Mouse (Mus musculus): ENCODE data around the gene Abhd17a. TPM values are rescaled to one million over a fixed set of nuclear protein-coding genes. Genes with fewer than 3 reads are reported as not detected.
A peak's percentile ranks its signal among the peaks of the same experiment; 100 is the strongest.

The Abhd17a gene
- polyA plus RNA-seq, 1 experiment from 2014 or later, result 108 TPM

- Histone ChIP-seq H3K4me2 (ENCODE audit: low read length) (no peak overlapping the region), H3K27me3 (ENCODE audit: control insufficient read depth, insufficient read depth, low read depth, low read length) (no peaks in the 10 kb centered on the region), H3K9me3 (replicated peaks; ENCODE audit: control insufficient read depth, low read length, poor library complexity, severe bottlenecking) (no peaks in the 10 kb centered on the region), H3K4me3 (ENCODE audit: low read depth, low read length) (no peak overlapping the region), H3K27ac (ENCODE audit: low read length) (no peak overlapping the region), H3K4me1 (ENCODE audit: control insufficient read depth, insufficient read depth, low read length) (no peaks in the 10 kb centered on the region), H3K9ac (ENCODE audit: low read depth, low read length) (no peak overlapping the region), H3K36me3 (ENCODE audit: control insufficient read depth, insufficient read depth, low read length) (peaks cover 46% of the 10 kb centered on the region)
- ATAC-seq, result no peak
- 98% methylated on average over 4 of the region's 4 CpGs for WGBS
Measured at GRCm38 (mm10) chr10:80546945-80547344, 43.2 kb downstream of the Abhd17a start.

DNA sequence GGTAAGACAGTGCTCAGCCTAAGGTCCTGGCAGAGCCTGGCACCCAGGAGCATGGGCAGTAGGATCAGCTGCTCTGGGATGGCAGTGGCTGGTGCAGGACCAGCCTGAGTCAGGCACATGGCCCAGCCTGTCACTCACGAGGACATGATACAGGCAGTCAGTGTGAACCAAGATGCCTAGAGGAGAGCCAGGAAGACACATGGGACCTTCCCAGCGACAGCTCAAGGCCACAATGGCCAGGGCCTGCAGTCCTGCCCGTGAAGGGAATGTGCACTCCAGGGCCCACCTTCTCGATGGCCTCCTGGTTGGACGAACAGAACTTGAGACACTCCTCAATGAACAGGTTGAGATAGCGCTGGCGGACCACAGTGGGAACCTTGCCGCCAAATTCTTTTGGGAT, 44.6 kb downstream of the Abhd17a start:
- no peak overlapping the region for H3K27ac ChIP-seq (ENCODE audit: low read length)
- H3K4me3 ChIP-seq (ENCODE audit: low read depth, low read length), result no peak overlapping the region
- H3K36me3 ChIP-seq (ENCODE audit: control insufficient read depth, insufficient read depth, low read length), result peaks cover 49% of the 10 kb centered on the region
- ATAC-seq, result no peak
- no peaks in the 10 kb centered on the region for H3K9me3 ChIP-seq (replicated peaks; ENCODE audit: control insufficient read depth, low read length, poor library complexity, severe bottlenecking)
- no peak overlapping the region for H3K4me2 ChIP-seq (ENCODE audit: low read length)
- WGBS, result 92% methylated on average over 8 of the region's 8 CpGs
- H3K4me1 ChIP-seq (ENCODE audit: control insufficient read depth, insufficient read depth, low read length), result no peaks in the 10 kb centered on the region
- H3K9ac ChIP-seq (ENCODE audit: low read depth, low read length), result no peak overlapping the region
- no peaks in the 10 kb centered on the region for H3K27me3 ChIP-seq (ENCODE audit: control insufficient read depth, insufficient read depth, low read depth, low read length)

GRCm38 (mm10) chr10:80543873-80544272, 46.3 kb downstream of the Abhd17a start:
- Histone ChIP-seq H3K36me3 (ENCODE audit: control insufficient read depth, insufficient read depth, low read length) (peaks cover 40% of the 10 kb centered on the region), H3K27ac (ENCODE audit: low read length) (no peak overlapping the region), H3K4me1 (ENCODE audit: control insufficient read depth, insufficient read depth, low read length) (no peaks in the 10 kb centered on the region), H3K4me3 (ENCODE audit: low read depth, low read length) (no peak overlapping the region), H3K4me2 (ENCODE audit: low read length) (no peak overlapping the region), H3K9me3 (replicated peaks; ENCODE audit: control insufficient read depth, low read length, poor library complexity, severe bottlenecking) (no peaks in the 10 kb centered on the region), H3K27me3 (ENCODE audit: control insufficient read depth, insufficient read depth, low read depth, low read length) (0 out of 2 replicates have a peak, but pooled peaks cover 2% of the 10 kb centered on the region), H3K9ac (ENCODE audit: low read depth, low read length) (no peak overlapping the region)
- ATAC-seq, result no peak
- whole genome bisulfite sequencing, result 95% methylated on average over 14 of the region's 14 CpGs

DNA sequence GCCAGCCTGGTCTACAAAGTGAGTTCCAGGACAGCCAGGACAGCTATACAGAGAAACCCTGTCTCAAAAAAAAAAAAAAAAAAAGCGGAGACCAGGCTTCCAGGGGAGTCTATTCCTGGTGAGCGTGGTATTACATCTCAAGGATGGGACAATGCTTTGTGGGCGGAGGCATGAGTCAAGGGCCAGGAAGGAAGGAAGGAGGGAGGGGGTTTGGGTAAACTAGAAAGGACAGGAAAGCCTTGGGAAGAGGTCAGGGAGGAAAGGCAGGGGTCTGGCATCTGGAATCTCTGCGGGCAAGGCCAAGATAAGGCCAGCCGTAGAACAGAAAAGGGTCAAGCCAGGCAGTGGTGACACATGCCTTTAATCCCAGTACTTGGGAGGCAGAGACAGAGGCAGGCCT, 50.6 kb downstream of the Abhd17a start:
- no peak overlapping the region for H3K27ac ChIP-seq (ENCODE audit: low read length)
- H3K36me3 ChIP-seq (ENCODE audit: control insufficient read depth, insufficient read depth, low read length), result peaks cover 22% of the 10 kb centered on the region
- H3K4me1 ChIP-seq (ENCODE audit: control insufficient read depth, insufficient read depth, low read length), result no peaks in the 10 kb centered on the region
- peaks cover 18% of the 10 kb centered on the region for H3K27me3 ChIP-seq (ENCODE audit: control insufficient read depth, insufficient read depth, low read depth, low read length)
- H3K9me3 ChIP-seq (replicated peaks; ENCODE audit: control insufficient read depth, low read length, poor library complexity, severe bottlenecking), result no peaks in the 10 kb centered on the region
- 63% methylated on average over 5 of the region's 5 CpGs for WGBS
- H3K4me3 ChIP-seq (ENCODE audit: low read depth, low read length), result no peak overlapping the region
- no peak for ATAC-seq
- H3K9ac ChIP-seq (ENCODE audit: low read depth, low read length), result no peak overlapping the region
- H3K4me2 ChIP-seq (ENCODE audit: low read length), result no peak overlapping the region

- Histone ChIP-seq H3K4me1 (ENCODE audit: control insufficient read depth, insufficient read depth, low read length) (no peaks in the 10 kb centered on the region), H3K9ac (ENCODE audit: low read depth, low read length) (no peak within 1 kb of the TSS), H3K4me3 (ENCODE audit: low read depth, low read length) (no peak within 1 kb of the TSS; the same call in 1 of the 2 replicates), H3K27ac (ENCODE audit: low read length) (no peak within 1 kb of the TSS), H3K9me3 (replicated peaks; ENCODE audit: control insufficient read depth, low read length, poor library complexity, severe bottlenecking) (no peaks in the 10 kb centered on the region), H3K27me3 (ENCODE audit: control insufficient read depth, insufficient read depth, low read depth, low read length) (peaks cover 18% of the 10 kb centered on the region), H3K4me2 (ENCODE audit: low read length) (peak within 1 kb of the TSS; percentile 39), H3K36me3 (ENCODE audit: control insufficient read depth, insufficient read depth, low read length) (peaks cover 21% of the 10 kb centered on the region)
- 2% methylated on average over 30 of the region's 30 CpGs for WGBS
- no peak; the same call in 1 of the 2 replicates for ATAC-seq
Measured at GRCm38 (mm10) chr10:80538710-80539394, 51.3 kb downstream of the Abhd17a start, which contains the start of gene Atp8b3. Atp8b3 (minus strand) TSS chr10:80539124.

DNA sequence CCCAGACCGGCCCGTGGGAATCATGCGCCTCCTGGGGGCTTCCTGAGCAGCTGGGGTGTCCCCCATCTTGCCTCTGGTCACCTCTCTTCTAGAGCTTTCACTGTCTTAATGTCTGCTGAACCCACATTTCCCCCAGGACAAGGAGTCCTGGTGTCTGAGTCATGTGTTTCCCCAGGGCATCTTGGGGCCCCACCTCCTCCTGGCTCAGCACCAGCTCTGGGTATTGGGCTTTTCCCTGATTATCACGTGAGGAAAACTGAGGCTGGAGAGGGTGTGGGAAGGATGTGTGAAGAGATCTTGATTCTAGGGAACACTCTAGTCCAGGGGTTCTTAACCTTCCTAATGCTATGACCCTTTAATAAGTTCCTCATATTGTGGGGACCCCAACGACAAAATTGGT, 52.0 kb downstream of the Abhd17a start:
- Histone ChIP-seq H3K9me3 (replicated peaks; ENCODE audit: control insufficient read depth, low read length, poor library complexity, severe bottlenecking) (no peaks in the 10 kb centered on the region), H3K36me3 (ENCODE audit: control insufficient read depth, insufficient read depth, low read length) (peaks cover 14% of the 10 kb centered on the region), H3K4me2 (ENCODE audit: low read length) (no peak overlapping the region), H3K4me1 (ENCODE audit: control insufficient read depth, insufficient read depth, low read length) (no peaks in the 10 kb centered on the region), H3K27ac (ENCODE audit: low read length) (no peak overlapping the region), H3K4me3 (ENCODE audit: low read depth, low read length) (no peak overlapping the region), H3K27me3 (ENCODE audit: control insufficient read depth, insufficient read depth, low read depth, low read length) (peaks cover 18% of the 10 kb centered on the region), H3K9ac (ENCODE audit: low read depth, low read length) (no peak overlapping the region)
- no peak for ATAC-seq
- WGBS, result 57% methylated on average over 5 of the region's 5 CpGs

- peaks cover 18% of the 10 kb centered on the region for H3K27me3 ChIP-seq (ENCODE audit: control insufficient read depth, insufficient read depth, low read depth, low read length)
- H3K27ac ChIP-seq (ENCODE audit: low read length), result no peak overlapping the region
- no peaks in the 10 kb centered on the region for H3K4me1 ChIP-seq (ENCODE audit: control insufficient read depth, insufficient read depth, low read length)
- H3K9me3 ChIP-seq (replicated peaks; ENCODE audit: control insufficient read depth, low read length, poor library complexity, severe bottlenecking), result no peaks in the 10 kb centered on the region
- ATAC-seq, result no peak
- 11% methylated on average over 13 of the region's 13 CpGs for WGBS
- no peaks in the 10 kb centered on the region for H3K36me3 ChIP-seq (ENCODE audit: control insufficient read depth, insufficient read depth, low read length)
- H3K4me3 ChIP-seq (ENCODE audit: low read depth, low read length), result no peak overlapping the region
- no peak overlapping the region for H3K4me2 ChIP-seq (ENCODE audit: low read length)
- no peak overlapping the region for H3K9ac ChIP-seq (ENCODE audit: low read depth, low read length)
Measured at GRCm38 (mm10) chr10:80535711-80536110, 54.4 kb downstream of the Abhd17a start.

DNA sequence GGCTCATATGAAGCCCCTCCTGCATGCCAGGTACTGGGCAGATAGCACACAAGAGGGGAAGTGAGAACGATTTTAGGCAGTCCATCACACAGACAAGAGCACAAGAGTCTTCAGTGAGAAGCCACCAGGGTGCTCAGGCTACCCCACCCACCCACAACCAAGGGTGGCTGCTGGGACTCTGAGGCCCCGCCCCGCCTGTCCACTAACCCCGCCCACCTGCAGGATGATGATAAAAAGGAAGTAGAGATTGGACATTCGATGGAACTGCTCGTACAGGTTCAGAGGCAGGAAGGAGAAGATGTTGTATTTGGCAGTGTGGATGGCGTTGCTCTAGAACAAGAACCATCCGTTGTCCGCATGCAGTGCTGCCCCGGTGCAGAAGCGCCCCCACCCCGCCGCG, 55.1 kb downstream of the Abhd17a start:
- no peaks in the 10 kb centered on the region for H3K9me3 ChIP-seq (replicated peaks; ENCODE audit: control insufficient read depth, low read length, poor library complexity, severe bottlenecking)
- H3K36me3 ChIP-seq (ENCODE audit: control insufficient read depth, insufficient read depth, low read length), result no peaks in the 10 kb centered on the region
- no peak for ATAC-seq
- no peak overlapping the region for H3K27ac ChIP-seq (ENCODE audit: low read length)
- H3K9ac ChIP-seq (ENCODE audit: low read depth, low read length), result no peak overlapping the region
- 17% methylated on average over 14 of the region's 14 CpGs for WGBS
- H3K4me1 ChIP-seq (ENCODE audit: control insufficient read depth, insufficient read depth, low read length), result no peaks in the 10 kb centered on the region
- peaks cover 18% of the 10 kb centered on the region for H3K27me3 ChIP-seq (ENCODE audit: control insufficient read depth, insufficient read depth, low read depth, low read length)
- H3K4me3 ChIP-seq (ENCODE audit: low read depth, low read length), result no peak overlapping the region
- peak overlapping the region; percentile 25; the same call in 1 of the 2 replicates for H3K4me2 ChIP-seq (ENCODE audit: low read length)

- ATAC-seq, result no peak
- H3K27ac ChIP-seq (ENCODE audit: low read length), result no peak overlapping the region
- no peak overlapping the region for H3K4me2 ChIP-seq (ENCODE audit: low read length)
- peaks cover 16% of the 10 kb centered on the region for H3K27me3 ChIP-seq (ENCODE audit: control insufficient read depth, insufficient read depth, low read depth, low read length)
- 13% methylated on average over 7 of the region's 7 CpGs for WGBS
- no peak overlapping the region for H3K4me3 ChIP-seq (ENCODE audit: low read depth, low read length)
- no peaks in the 10 kb centered on the region for H3K4me1 ChIP-seq (ENCODE audit: control insufficient read depth, insufficient read depth, low read length)
- H3K36me3 ChIP-seq (ENCODE audit: control insufficient read depth, insufficient read depth, low read length), result no peaks in the 10 kb centered on the region
- no peaks in the 10 kb centered on the region for H3K9me3 ChIP-seq (replicated peaks; ENCODE audit: control insufficient read depth, low read length, poor library complexity, severe bottlenecking)
- H3K9ac ChIP-seq (ENCODE audit: low read depth, low read length), result no peak overlapping the region
Measured at GRCm38 (mm10) chr10:80533704-80534103, 56.4 kb downstream of the Abhd17a start.

Measured in midbrain, embryonic 16.5 days (tissue).